Mouse (Mus musculus) limb, embryonic 14.5 days (tissue): ENCODE results near the gene Eea1. TPM values are rescaled to one million over a fixed set of nuclear protein-coding genes. Genes with fewer than 3 reads are reported as not detected.
"Not testable (repeated sequence)": the region's sequence is repeated elsewhere in the genome, so short reads cannot be mapped to it uniquely, and the experiment has no call there.

ENCODE experiments used
- ATAC-seq: fragments of 200-750 bp; cut with Nextera tagmentation; 2 replicates; pipeline ENCODE4 v1.8.0; 2017; ENCODE audit warnings: low read depth, moderate number of reproducible peaks, moderate TSS enrichment; ENCODE audit not compliant: low FRiP score
- DNase-seq: peaks from one replicate; pipeline ENCODE4 v3.0.0-alpha.2; 2015; ENCODE audit warnings: low spot score
- H3K27ac ChIP-seq: fragments of 300-500 bp; sonication (generic); replicated peaks from 2 replicates; pipeline ENCODE4 v1.5.1; 2014; ENCODE audit warnings: low read depth, mild to moderate bottlenecking, low read length, moderate library complexity, mixed read lengths
- H3K27me3 ChIP-seq: fragments of 300-500 bp; sonication (generic); 2 replicates; pipeline ENCODE4 v1.6.1; 2014; ENCODE audit warnings: low read length, mixed read lengths; ENCODE audit not compliant: control insufficient read depth, insufficient read depth
- H3K36me3 ChIP-seq: fragments of 300-500 bp; sonication (generic); 2 replicates; pipeline ENCODE4 v1.6.1; 2014; ENCODE audit warnings: mild to moderate bottlenecking, low read length, moderate library complexity, mixed read lengths; ENCODE audit not compliant: control insufficient read depth, insufficient read depth
- H3K4me1 ChIP-seq: fragments of 300-500 bp; sonication (generic); 2 replicates; pipeline ENCODE4 v1.6.1; 2014; ENCODE audit warnings: antibody characterized with exemption, low read length, mixed read lengths; ENCODE audit not compliant: control insufficient read depth, insufficient read depth
- H3K4me2 ChIP-seq: fragments of 300-500 bp; sonication (generic); replicated peaks from 2 replicates; pipeline ENCODE4 v1.6.1; 2014; ENCODE audit warnings: low read depth, mild to moderate bottlenecking, low read length, moderate library complexity; ENCODE audit not compliant: severe bottlenecking
- H3K4me3 ChIP-seq: fragments of 300-500 bp; sonication (generic); replicated peaks from 2 replicates; pipeline ENCODE4 v1.5.1; 2014; ENCODE audit warnings: low read length
- H3K9ac ChIP-seq: fragments of 300-500 bp; sonication (generic); 2 replicates; pipeline ENCODE4 v1.6.1; 2014; ENCODE audit warnings: mild to moderate bottlenecking, low read depth, low read length, moderate library complexity; ENCODE audit not compliant: severe bottlenecking
- H3K9me3 ChIP-seq: fragments of 300-500 bp; sonication (generic); 2 replicates; pipeline ENCODE4 v1.6.1; 2016; ENCODE audit warnings: low read length; ENCODE audit not compliant: control insufficient read depth
- POLR2A ChIP-seq: fragments of 200-500 bp; IDR thresholded peaks from 2 replicates; pipeline ENCODE4 v1.8.0; 2012; ENCODE audit warnings: inconsistent platforms, mild to moderate bottlenecking, moderate library complexity, borderline replicate concordance; ENCODE audit not compliant: insufficient read depth, insufficient read length; ENCODE audit errors: extremely low read depth
- WGBS: fragments of 180-500 bp; shearing (Covaris S2); extraction: QIAGEN DNeasy Blood & Tissue Kit; methylation state at CpG from one replicate; pipeline ENCODE4 v1.1.7; 2014; 5-methylcytosine and 5-hydroxymethylcytosine counted together
- polyA plus RNA-seq, 2 experiments: library from polyadenylated mRNA; depleted of rRNA in 1 of 2; stranded (reverse) in 1 of 2; unstranded in 1 of 2; fragments of >200 nt; fragmentation: Nextera tagmentation in 1 of 2; extraction: Ambion mirVana in 1 of 2; gene quantifications; 2 replicates each; pipeline versions ENCODE4 v1.2.1 to v1.2.3; 2012 to 2014

Eea1 gene
- polyA plus RNA-seq, 2 experiments: 11.4 to 24.0 TPM

- no peak overlapping the region for H3K27ac ChIP-seq
- TF ChIP-seq POLR2A: no peak
- H3K9me3 ChIP-seq: no peaks in the 10 kb centered on the region
- H3K36me3 ChIP-seq: no peaks in the 10 kb centered on the region
- no peaks in the 10 kb centered on the region for H3K27me3 ChIP-seq
- H3K4me1 ChIP-seq: no peaks in the 10 kb centered on the region
- H3K4me2 ChIP-seq: no peak overlapping the region
- no peak overlapping the region for H3K9ac ChIP-seq
- DNase-seq: peak; percentile 12
- WGBS: 29% methylated on average over 5 of the region's 5 CpGs
- no peak overlapping the region for H3K4me3 ChIP-seq
- no peak for ATAC-seq
Observed at GRCm38 (mm10) chr10:95911016-95911415, 29.4 kb upstream of the Eea1 start.

- no peaks in the 10 kb centered on the region for H3K36me3 ChIP-seq
- 65% methylated on average over 5 of the region's 5 CpGs for WGBS
- H3K9me3 ChIP-seq: no peaks in the 10 kb centered on the region
- ATAC-seq (no peak), DNase-seq (no peak)
- H3K4me3 ChIP-seq: no peak overlapping the region
- H3K4me1 ChIP-seq: peaks cover 7% of the 10 kb centered on the region; the same call in 1 of the 2 replicates
- TF ChIP-seq POLR2A: no peak
- no peaks in the 10 kb centered on the region for H3K27me3 ChIP-seq
- no peak overlapping the region for H3K9ac ChIP-seq
- H3K27ac ChIP-seq: no peak overlapping the region
- no peak overlapping the region for H3K4me2 ChIP-seq
Observed at GRCm38 (mm10) chr10:95914434-95915174, 25.8 kb upstream of the Eea1 start.

GRCm38 (mm10) chr10:95918716-95919115 is 21.7 kb upstream of the Eea1 start:
- no peaks in the 10 kb centered on the region for H3K36me3 ChIP-seq
- ATAC-seq: no peak
- no peak overlapping the region for H3K4me2 ChIP-seq
- no peak overlapping the region for H3K4me3 ChIP-seq
- TF ChIP-seq POLR2A: no peak
- no peak overlapping the region for H3K27ac ChIP-seq
- peaks cover 7% of the 10 kb centered on the region; the same call in 1 of the 2 replicates for H3K4me1 ChIP-seq
- no peak overlapping the region for H3K9ac ChIP-seq
- no peak for DNase-seq
- no peaks in the 10 kb centered on the region for H3K27me3 ChIP-seq
- WGBS: 2% methylated on average over 3 of the region's 3 CpGs
- H3K9me3 ChIP-seq: no peaks in the 10 kb centered on the region

DNA sequence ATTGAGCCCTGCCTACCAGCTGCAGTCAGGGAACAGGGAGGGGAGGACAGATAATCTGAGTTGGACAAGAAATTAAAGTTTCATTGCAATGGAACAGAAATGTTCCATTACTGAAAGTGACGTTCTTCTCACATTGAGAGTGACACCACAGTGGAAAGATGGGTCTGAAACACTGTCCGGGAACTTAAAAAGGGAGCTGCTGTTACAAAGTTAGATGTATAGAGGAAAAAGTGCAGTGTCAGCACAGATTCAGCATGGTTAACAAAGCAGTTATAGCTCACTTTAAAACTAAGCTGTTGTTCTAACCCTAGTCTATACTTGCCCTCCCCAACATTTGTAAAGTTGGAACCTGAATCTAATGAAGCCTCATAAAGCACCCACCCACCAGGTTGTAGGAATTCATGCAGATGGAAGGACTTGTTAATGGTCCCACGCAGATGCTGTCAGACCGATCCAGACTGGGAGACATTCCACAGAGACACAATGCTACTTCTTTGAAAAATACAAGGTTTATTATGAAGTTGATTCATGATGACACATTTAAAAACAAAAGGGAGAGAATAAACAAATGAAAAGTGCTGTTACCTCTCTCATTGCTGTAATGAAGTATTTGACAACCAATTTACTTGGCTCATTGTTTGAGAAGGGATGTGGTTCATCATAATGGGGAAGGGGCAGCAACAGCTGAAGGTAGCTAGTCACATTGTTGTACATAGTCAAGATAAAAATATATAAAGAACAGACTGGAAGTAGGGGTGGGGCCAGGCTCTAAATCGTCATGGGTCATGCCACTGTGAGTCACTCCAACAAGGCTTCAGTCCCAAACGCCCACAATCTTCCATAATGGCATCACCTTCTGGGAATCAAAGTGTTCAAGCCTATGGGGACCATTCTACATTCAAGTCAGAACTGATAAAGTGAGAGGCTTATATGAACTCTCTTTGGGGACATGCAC is 16.9 kb upstream of the Eea1 start:
- Histone ChIP-seq H3K4me1 (peaks cover 2% of the 10 kb centered on the region; the same call in 1 of the 2 replicates), H3K27me3 (no peaks in the 10 kb centered on the region), H3K4me3 (no peak overlapping the region), H3K9ac (no peak overlapping the region), H3K9me3 (no peaks in the 10 kb centered on the region), H3K36me3 (no peaks in the 10 kb centered on the region), H3K27ac (no peak overlapping the region), H3K4me2 (no peak overlapping the region)
- no peak for TF ChIP-seq POLR2A
- DNase-seq (no peak), ATAC-seq (no peak)
- 60% methylated on average over 6 of the region's 6 CpGs for WGBS

DNA sequence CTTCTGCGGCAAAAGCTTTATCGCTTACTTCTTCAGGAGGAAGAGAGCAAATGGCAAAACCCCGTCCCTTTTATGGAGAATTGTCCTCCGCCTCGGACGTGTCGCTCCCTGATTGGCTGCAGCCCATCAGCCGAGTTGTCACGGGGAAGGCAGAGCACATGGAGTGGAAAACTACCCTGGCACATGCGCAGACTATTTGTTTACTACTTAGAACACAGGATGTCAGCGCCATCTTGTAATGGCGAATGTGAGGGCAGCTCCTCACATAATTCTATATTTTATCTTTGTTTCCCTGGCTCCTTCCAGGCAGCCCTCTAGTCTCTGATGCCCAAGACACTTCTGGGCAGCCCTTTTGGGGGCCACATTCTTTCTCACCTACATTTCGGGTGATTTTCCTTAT is 6.8 kb upstream of the Eea1 start:
- WGBS: 94% methylated on average over 13 of the region's 13 CpGs
- not testable (repeated sequence) for DNase-seq, H3K4me1 ChIP-seq, H3K27me3 ChIP-seq, H3K36me3 ChIP-seq, H3K9me3 ChIP-seq, H3K4me3 ChIP-seq, H3K4me2 ChIP-seq, ATAC-seq, H3K9ac ChIP-seq, H3K27ac ChIP-seq
